Mouse (Mus musculus) G1E (cell line): Measurements from ENCODE around the gene Gm28374. TPM values are rescaled to one million over a fixed set of nuclear protein-coding genes. Genes with fewer than 3 reads are reported as not detected.
"Not testable (repeated sequence)": the region's sequence is repeated elsewhere in the genome, so short reads cannot be mapped to it uniquely, and the experiment has no call there.

Experiments used
- ATAC-seq: 2 replicates; pipeline ENCODE4 v1.8.0; 2016; ENCODE audit warnings: mild to moderate bottlenecking; ENCODE audit not compliant: insufficient number of reproducible peaks, poor library complexity, low FRiP score, severe bottlenecking; ENCODE audit errors: extremely low read depth
- DNase-seq: peaks from one replicate; pipeline ENCODE4 v3.0.0; 2012; ENCODE audit warnings: low spot score
- H3K27me3 ChIP-seq: 2 replicates; pipeline ENCODE4 v1.6.1; 2012; ENCODE audit warnings: mild to moderate bottlenecking, low read length, inconsistent platforms; ENCODE audit not compliant: insufficient read depth
- H3K36me3 ChIP-seq: replicated peaks from 2 replicates; pipeline ENCODE3; 2012; ENCODE audit warnings: mild to moderate bottlenecking, inconsistent platforms
- H3K4me1 ChIP-seq: 2 replicates; pipeline ENCODE4 v1.6.1; 2012; ENCODE audit warnings: low read depth, low read length, inconsistent platforms, mixed read lengths; ENCODE audit not compliant: insufficient read depth
- H3K4me3 ChIP-seq: 2 replicates; pipeline ENCODE4 v1.5.1; 2012; ENCODE audit warnings: low read depth, mild to moderate bottlenecking, inconsistent platforms, low read length, moderate library complexity, mixed read lengths
- H3K9me3 ChIP-seq: replicated peaks from 2 replicates; pipeline ENCODE4 v1.6.1; 2012; ENCODE audit warnings: inconsistent platforms
- CTCF ChIP-seq: IDR thresholded peaks from 2 replicates; pipeline ENCODE4 v1.5.1; 2012; ENCODE audit warnings: low read depth, low read length, inconsistent platforms, mixed read lengths
- GATA1 ChIP-seq: IDR thresholded peaks from 2 replicates; pipeline ENCODE4 v1.6.1; 2012; ENCODE audit warnings: borderline replicate concordance, low read length, inconsistent platforms, mixed read lengths
- GATA2 ChIP-seq: IDR thresholded peaks from 2 replicates; pipeline ENCODE4 v1.6.1; 2012; ENCODE audit warnings: low read depth, low read length, inconsistent platforms, borderline replicate concordance
- POLR2AphosphoS5 ChIP-seq: IDR thresholded peaks from 2 replicates; pipeline ENCODE4 v1.6.1; 2012; ENCODE audit warnings: low read depth, low read length, inconsistent platforms; ENCODE audit not compliant: insufficient replicate concordance
- TAL1 ChIP-seq: conservative IDR thresholded peaks from 2 replicates; pipeline ENCODE4 v1.6.1; 2012; ENCODE audit warnings: low read depth, low read length, inconsistent platforms, mixed read lengths
- polyA plus RNA-seq: library from polyadenylated mRNA; stranded (reverse); fragments of >175 nt; gene quantifications from 2 replicates; pipeline ENCODE4 v1.2.3, GENCODE M21; 2012
- total RNA-seq, 2 experiments: library from RNA; stranded (forward) in 1 of 2; stranded (reverse) in 1 of 2; fragments of 200-1000 nt in 1 of 2; fragments of >200 nt in 1 of 2; fragmentation: Nextera tagmentation in 1 of 2; gene quantifications; 2 replicates each; pipeline ENCODE4 v1.2.3; 2014 to 2017

Gm28374 gene
- total and polyA plus RNA-seq, 3 experiments = 0.75 to 0.98 TPM; not detected in 1

- peaks cover 59% of the 10 kb centered on the region for H3K4me1 ChIP-seq
- no peak for TF ChIP-seq TAL1
- TF ChIP-seq CTCF = no peak
- no peak for TF ChIP-seq POLR2AphosphoS5
- TF ChIP-seq GATA1 = no peak
- no peak for TF ChIP-seq GATA2
- H3K4me3 ChIP-seq = peak overlapping the region; percentile 90
- no peak for DNase-seq
- ATAC-seq = no peak
- H3K27me3 ChIP-seq = no peaks in the 10 kb centered on the region
- H3K9me3 ChIP-seq = no peaks in the 10 kb centered on the region
- peaks cover 55% of the 10 kb centered on the region for H3K36me3 ChIP-seq
Observed at GRCm38 (mm10) chr19:6047154-6047898, 34.7 kb downstream of the Gm28374 start.

- TF ChIP-seq GATA2 = no peak
- TF ChIP-seq GATA1 = no peak
- no peak for TF ChIP-seq POLR2AphosphoS5
- no peak for TF ChIP-seq CTCF
- no peak for TF ChIP-seq TAL1
- H3K27me3 ChIP-seq = no peaks in the 10 kb centered on the region
- DNase-seq (peak; percentile 92), ATAC-seq (peak; percentile 92)
- H3K36me3 ChIP-seq = peaks cover 55% of the 10 kb centered on the region
- H3K9me3 ChIP-seq = no peaks in the 10 kb centered on the region
- peaks cover 60% of the 10 kb centered on the region for H3K4me1 ChIP-seq
- peak within 1 kb of the TSS; percentile 90 for H3K4me3 ChIP-seq
Observed at GRCm38 (mm10) chr19:6046294-6047153, 35.5 kb downstream of the Gm28374 start, which contains the start of gene Syvn1. Syvn1 (plus strand) TSS chr19:6046576.

GRCm38 (mm10) chr19:6045366-6046293 lies 36.4 kb downstream of the Gm28374 start:
- Histone ChIP-seq H3K4me3 (peak overlapping the region; percentile 90), H3K4me1 (peaks cover 53% of the 10 kb centered on the region), H3K36me3 (peaks cover 47% of the 10 kb centered on the region), H3K27me3 (no peaks in the 10 kb centered on the region), H3K9me3 (no peaks in the 10 kb centered on the region)
- DNase-seq (peak; percentile 44), ATAC-seq (0 out of 2 replicates have a peak, but pooled peaks have one; percentile 35)
- TF ChIP-seq TAL1 (no peak), GATA1 (no peak), GATA2 (no peak), POLR2AphosphoS5 (no peak), CTCF (no peak)

- H3K4me3 ChIP-seq, DNase-seq, H3K27me3 ChIP-seq, ATAC-seq, H3K9me3 ChIP-seq: not testable (repeated sequence)
- H3K36me3 ChIP-seq = peaks cover 32% of the 10 kb centered on the region
- H3K4me1 ChIP-seq = peaks cover 39% of the 10 kb centered on the region
Observed at GRCm38 (mm10) chr19:6044102-6044501, 38.0 kb downstream of the Gm28374 start.

GRCm38 (mm10) chr19:6042293-6042692 lies 39.8 kb downstream of the Gm28374 start:
- Histone ChIP-seq H3K4me1 (peaks cover 26% of the 10 kb centered on the region), H3K9me3 (no peaks in the 10 kb centered on the region), H3K4me3 (no peak overlapping the region), H3K27me3 (no peaks in the 10 kb centered on the region), H3K36me3 (peaks cover 15% of the 10 kb centered on the region)
- DNase-seq (no peak), ATAC-seq (no peak)
- TF ChIP-seq GATA1 = no peak
- no peak for TF ChIP-seq POLR2AphosphoS5
- TF ChIP-seq CTCF = no peak
- no peak for TF ChIP-seq TAL1
- no peak for TF ChIP-seq GATA2
